Mouse (Mus musculus): ENCODE results near the gene Olfr750.

Gene Olfr750

DNA sequence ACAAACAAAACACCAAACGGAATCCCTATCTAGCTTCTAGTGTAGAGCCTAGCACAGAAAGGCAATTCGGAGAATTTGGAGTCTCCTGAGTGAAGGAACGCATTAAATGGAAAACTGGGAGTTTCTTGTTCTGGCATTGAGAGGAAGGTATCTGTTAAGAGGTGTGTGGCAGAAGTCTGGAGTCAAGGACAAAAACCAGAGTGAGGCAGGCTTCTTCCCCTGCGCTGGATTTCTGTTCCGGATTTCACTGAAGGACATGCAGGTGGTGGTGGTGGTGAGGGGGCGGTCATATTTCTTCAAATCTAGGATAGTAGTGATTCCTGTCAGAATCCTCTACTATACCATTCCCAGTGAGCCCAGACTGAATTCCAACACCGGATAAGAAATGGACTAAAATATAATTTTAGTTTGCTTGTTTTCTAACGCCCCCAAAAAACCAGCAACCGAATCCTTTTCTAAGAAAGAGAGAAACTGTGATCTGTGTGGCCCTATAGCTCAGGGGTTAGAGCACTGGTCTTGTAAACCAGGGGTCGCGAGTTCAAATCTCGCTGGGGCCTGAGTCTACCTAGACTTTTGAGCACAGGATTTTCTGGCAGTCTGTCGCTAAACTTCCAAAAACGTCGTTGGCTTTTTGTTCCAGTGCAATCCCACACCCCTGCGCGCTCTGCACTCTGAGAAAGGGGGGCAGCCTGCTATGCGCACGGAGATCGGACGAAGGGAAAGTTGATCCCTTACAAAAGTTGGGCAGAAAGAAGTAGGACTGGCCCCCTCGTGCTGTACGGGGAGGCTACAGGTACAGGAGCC is 14.1 kb upstream of the Olfr750 start:
- DNase-seq (ENCODE audit: low read depth): no peak

DNA sequence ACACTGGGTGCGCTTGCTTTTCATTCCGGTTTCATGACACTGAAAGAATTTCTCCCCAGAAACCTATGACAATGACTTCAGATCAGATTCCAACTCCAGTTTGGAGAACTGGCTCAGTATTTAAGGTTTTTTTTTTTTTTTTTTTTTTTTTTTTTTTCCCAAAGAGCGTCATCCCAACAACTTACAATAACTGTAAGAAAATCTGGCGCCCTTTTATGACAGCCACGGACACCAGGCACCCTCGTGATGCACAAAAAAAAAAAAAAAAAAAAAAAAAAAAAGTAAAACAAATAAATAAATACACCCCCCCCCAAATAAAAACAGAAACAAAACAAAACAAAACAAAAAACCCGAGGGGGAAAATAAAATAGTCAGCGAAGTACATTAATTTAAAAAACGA is 13.5 kb upstream of the Olfr750 start:
- DNase-seq (ENCODE audit: low read depth): no peak

DNA sequence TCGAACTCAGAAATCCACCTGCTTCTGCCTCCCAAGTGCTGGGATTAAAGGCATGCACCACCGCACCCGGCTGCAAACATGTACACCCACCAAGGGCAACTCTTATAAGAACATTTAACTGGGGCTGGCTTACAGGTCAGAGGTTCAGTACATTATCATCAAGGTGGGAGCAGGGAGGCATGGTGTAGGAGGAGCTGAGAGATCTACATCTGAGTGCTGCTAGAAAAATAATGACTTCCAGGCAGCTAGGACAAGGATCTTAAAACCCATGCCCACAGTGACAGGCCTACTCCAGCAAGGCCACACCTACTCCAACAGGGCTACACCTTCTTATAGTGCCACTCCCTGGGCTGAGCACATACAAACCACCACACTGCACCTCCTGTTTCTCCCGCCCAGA is 11.7 kb upstream of the Olfr750 start:
- DNase-seq (ENCODE audit: low read depth): no peak

DNA sequence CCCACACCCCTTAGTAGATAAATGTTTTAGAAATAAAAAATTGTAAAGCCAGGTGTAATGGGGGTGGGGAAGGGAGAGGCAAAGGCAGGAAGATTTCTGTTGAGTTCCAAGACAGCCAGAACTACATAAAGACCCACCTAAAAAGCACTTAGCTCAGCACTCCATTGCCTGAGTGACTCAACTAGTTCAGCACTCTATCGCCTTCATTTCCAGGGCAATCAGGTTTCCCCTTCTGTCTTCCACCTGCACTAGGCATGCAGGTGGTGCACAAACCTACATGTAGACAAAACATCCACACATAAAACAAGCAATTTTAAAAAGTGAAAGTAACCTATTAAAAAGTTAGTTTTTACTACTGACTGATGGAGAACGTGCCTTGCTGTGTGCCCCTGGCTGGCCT is 10.9 kb upstream of the Olfr750 start:
- no peak for DNase-seq (ENCODE audit: low read depth)

DNA sequence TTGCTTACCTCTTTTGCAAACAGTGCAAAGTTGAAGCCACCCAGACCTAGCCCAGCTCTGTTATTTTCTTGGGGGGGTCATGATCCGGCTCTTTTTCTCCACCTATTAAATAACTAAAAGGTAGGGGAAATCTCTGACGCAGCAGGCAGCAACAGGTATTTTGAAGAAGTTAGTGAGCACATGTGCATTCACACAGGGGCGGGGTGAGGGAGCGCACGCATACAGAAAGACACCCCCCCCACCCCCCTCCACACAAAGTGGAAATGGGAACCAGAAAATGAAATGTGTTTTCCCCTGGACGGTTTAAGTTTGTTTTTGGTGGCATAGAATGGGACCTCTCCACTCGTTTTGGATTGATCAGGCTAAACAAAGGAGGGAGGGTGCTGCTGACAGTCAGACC is 9.6 kb upstream of the Olfr750 start:
- DNase-seq (ENCODE audit: low read depth): no peak

DNA sequence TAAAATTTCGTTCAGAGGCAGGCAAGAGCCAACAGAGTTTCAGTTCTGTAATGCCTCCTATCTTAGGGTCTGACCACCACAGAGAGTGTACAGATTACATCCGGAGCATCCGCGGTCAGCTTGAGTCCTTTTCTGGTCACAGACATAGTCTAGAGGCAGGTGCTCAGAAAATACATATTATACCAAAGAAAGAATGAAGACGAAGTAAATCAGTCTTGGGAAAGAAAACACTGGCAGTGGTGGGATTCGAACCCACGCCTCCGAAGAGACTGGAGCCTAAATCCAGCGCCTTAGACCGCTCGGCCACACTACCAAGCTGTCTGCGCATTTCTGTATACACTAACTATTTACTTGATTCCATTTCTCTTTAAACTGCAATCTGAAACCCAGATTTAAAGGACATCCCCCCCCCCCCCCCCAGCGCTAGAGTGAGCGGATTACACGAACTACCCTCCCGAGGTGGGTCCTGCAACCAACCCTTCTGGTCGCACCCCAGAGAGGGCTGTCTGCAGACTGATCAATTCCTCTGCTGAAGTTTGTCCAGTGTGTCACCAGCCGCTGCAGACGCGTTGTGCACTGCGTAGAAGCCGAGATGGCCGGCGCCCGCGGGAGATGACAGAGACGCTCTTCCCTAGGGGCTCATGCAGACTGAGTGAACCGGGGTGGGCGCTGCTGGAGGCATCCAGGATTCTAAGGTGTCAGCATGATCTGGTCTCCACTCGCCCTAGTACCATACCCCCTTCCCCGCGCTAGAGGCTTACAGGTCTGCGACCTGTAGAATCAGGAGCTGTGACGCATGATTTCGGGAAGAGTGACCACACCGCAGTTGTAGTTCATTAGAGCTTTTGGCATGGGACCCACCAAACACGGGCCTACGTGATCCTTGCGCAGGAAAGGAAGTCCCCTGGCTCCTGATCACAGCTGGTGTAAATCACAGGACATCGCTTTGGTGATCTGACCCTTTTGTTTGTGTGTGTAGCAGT is 8.7 kb upstream of the Olfr750 start:
- no peak for DNase-seq (ENCODE audit: low read depth)

DNA sequence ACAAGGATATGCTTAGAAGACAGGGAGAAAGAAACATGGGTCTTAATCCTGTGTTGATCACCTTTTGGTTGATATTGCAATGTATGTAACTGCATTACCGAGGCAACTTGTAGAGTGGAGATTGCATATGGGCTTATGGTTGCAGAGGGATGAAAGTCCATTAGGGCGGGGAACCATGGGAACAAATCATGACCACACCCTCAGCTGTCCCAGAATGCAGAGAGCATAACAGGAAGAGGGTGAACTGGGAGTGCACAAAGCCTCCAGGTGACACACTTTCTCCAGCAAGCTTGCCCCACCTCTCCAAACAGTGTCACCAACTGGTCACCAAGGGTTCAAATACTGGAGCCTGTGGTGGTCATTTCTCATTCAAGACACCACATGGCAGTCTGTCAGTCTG is 6.8 kb upstream of the Olfr750 start:
- DNase-seq (ENCODE audit: low read depth): no peak

DNA sequence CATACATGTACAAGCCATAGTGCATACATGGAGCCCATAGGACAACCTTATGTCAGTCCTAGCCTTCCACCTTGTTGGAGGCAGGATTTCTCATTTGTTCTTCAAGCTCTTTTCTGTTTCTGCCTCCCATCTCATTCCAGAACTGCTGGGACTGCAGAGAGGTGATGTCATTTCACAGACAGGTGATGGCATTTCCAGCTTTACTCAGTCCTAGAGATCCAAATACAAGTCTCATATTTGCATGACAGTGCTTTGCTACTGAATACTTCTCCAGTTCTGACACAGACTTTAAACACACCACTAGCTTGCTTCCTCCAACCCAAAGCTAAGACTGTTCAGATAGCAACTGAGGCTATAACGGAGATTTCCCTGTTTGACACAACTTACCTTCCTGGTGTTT is 4.9 kb upstream of the Olfr750 start:
- no peak for DNase-seq (ENCODE audit: low read depth)

DNA sequence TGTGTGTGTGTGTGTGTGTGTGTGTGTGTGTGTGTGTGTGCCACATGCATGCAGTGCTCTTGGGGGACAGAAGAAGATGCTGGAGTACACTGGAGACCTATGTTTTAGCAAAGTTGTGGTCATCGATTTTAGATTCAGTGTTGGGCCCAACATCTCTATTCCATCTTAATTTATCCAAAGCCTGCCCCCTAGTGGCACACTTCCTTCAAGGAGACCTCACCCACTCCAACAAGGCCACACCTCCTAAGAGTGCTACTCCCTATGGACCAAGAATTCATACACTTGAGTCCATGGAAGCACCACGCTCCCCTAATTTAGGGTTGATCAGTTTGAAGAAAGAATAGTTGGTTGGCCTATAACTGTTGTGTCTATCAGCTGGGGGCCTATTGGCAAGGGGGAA is 4.6 kb downstream of the Olfr750 start:
- no peak for DNase-seq (ENCODE audit: low read depth)

DNA sequence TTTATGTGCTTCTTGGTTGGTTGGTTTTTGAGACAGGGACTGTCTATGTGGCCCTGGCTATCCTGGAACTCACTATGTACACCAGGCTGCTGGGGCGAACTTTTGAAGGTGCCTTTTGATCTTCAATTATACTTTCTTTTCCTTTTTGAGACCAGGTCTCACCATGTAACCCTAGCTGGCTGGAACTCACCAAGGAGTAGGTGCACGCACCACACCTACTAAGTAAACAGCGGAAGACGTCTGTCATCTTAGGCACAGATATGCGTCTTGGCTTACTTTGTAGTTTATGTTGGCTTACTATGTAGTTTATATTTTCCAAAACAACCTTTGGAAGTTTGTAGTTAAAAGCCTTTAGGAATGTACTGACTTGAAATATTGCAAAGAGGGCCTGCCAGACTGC is 5.3 kb downstream of the Olfr750 start:
- DNase-seq (ENCODE audit: low read depth): no peak

DNA sequence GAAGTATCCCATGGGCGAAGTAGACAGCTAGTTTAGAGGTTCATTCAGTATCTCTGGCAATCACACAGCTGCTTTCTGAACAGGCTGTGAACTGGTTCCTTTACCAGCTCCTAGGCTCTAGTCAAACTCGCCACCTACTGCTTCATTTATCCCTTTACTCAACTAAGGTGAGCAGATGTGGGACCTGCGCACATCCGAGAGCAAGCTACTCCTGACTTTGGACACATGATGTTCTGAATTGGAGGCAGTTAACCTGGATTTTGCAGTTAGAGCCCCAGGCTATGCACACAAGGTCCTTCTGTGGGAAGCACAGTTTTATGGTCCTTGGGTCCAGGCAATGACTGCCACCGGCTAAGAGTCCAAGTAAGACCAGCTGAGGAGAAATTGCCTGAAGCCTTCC is 13.5 kb downstream of the Olfr750 start:
- no peak for DNase-seq (ENCODE audit: low read depth)

DNA sequence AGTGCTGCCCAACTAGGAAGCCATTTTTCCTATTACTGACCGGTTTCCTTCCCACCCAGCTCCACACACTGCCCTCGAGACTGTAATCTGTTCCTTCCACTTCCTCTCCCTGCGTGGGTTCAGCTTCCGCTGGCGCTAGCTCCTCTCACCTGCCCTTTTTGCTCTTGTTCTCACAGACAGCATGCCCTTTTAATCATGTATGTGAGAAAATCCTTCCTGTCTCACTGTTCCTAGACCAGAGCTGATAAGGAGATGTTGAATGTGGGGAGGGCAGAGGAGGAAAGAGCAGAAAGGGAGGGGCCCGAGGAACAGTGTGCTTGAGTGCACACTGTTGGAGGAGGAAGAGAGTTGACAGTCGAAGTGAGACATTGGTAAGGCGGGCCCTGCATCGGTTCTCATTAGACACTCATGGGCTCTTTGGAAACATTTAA is 16.8 kb downstream of the Olfr750 start, which contains the start of gene Rnase12:
Gene Rnase12, minus strand, starts transcription at position 261 of the 431 bp plus-strand sequence.
- no peak for DNase-seq (ENCODE audit: low read depth)

DNA sequence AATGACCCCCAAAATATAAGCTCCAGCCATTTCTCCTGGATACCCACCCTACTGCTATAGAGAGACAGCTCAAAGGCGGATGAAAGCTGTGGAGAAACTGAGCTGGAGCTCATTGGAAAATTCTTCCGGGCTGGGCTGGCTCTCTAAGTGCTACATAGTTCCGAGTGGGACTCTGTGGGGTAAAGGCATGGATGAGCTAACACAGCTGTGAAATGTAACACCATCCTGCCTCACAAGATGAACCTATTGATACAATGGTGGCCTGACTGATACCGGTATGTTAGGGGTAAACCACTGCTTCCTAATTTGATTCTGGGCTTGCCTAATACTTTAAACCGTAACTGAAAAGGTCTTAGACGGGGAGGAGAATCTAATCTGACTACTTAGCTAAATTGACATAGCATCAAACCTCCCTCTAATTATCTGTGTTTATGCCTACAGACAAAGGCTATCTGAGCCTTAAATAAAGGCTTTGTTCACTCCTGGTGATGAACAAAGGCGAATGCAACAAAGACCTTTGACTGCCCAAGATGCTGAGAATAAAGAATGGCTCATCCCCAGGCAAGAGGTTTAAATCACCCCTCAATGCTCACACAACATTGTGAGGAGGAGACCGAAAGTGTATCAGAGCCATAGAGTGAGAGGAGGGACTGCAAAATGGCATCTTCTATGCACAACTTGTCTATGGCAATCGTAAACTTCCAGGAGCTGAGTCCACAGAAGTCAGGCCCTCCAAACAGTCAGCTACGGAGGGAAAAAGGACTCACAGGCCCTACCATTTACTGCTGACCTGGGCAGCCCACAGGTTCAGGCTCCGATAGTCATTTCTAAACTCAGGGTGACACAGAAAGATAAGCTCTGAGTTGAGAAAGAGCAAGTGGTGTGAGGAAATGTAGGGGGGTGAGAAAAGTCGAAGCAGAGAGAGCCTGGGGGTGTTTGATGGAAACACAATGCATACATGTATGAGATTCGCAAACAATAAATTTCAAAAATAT is 19.7 kb downstream of the Olfr750 start:
- DNase-seq (ENCODE audit: low read depth): no peak

DNA sequence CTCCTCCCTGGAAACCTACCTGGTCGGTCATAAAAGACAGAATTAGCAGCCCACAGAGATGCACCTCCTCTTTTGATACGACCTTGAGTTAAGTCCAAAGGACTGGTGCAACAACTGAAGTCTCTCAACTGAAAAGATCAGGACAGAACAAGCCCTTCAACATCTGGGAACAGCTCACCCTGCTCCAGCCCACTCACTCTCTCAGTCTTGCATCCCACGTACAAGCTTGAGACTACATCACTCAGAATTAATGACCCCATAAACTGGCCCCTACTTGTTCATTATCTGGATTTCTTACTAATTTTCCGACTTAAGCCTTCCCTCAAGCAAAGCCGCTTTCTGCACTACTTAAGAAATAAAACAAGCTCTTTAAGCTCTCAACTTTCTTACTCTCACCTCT is 21.1 kb downstream of the Olfr750 start:
- DNase-seq (ENCODE audit: low read depth): no peak

DNA sequence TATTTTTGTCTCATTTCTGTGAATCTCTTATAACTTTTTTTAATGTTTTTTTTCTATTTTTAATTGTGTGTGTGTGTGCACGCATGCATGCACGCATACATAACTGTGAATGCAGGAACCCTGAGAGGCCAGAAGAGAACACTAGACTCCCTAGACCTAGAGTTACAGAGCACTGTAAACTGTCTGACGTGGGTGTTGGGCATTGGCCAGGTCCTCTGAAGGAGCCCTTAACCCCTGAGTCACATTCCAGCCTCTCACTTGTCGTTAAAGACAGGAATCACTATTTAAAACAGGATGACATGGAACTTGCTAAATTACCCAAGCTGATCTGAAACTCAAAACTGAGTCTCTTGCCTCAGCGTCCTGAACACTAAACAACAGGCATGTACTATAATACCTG is 22.3 kb downstream of the Olfr750 start:
- DNase-seq (ENCODE audit: low read depth): no peak

DNA sequence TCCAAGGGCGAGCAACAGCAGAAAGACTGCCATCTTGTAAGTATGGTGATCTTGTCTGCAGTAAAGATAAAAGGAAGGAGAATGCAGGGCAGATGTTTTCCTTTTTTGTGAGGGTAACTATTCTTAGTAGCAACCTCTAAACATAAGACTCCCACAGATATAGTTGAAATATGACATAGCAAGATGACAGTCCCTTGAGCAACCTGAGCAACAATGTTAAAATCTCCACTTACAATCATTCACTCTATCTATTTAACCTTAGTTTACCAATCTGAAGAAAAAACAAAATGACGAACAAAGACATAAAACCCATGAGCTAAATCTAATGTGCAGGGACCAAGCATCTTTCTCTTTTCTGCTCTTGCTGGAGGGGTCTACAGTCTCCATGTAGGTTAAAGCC is 24.2 kb downstream of the Olfr750 start, which contains the start of gene Rnase11:
Gene Rnase11, minus strand, starts transcription at position 101 of the 400 bp plus-strand sequence.
- DNase-seq (ENCODE audit: low read depth): no peak

DNA sequence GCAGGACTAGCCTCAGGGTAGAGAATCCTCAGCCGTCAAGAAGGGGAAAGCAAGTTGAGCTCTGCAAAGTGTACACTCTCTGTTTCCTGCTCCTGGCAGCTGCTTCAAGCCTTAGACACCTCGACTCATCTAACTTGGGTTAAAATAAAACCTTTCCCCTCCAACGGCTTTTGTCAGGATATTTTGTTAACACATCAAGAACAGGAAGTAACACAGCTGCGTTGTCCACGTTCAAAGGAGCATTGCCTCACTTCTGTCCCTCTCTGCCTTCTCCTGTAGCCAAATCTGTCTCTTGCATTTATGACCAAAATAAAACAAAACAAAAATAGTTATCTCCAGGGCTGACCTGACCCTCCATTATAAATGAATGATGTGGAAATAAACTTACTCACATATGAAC is 26.4 kb downstream of the Olfr750 start:
- DNase-seq (ENCODE audit: low read depth): no peak

DNA sequence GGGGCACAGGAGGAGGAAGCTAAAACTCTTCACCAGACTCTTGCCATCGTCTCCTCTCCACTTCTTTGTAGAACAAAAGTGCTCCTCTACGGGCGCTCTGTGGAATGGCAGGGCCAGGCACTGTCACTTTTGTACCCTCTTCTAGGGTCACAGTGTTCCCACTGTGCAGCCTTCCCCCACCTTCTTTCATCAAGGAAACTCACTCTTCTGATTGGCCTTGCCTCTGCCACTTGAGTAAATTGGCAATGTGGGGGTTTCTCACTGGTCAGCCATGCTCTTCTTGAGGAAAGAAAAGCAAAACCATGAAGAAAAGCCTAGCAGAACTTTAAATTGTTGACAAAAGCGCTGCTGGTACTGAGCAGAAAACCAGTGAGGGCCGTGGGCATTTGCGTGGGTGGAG is 32.5 kb downstream of the Olfr750 start, which contains the start of gene Rnase9:
Gene Rnase9, minus strand, starts transcription at position 101 of the 400 bp plus-strand sequence.
- DNase-seq (ENCODE audit: low read depth): no peak

DNA sequence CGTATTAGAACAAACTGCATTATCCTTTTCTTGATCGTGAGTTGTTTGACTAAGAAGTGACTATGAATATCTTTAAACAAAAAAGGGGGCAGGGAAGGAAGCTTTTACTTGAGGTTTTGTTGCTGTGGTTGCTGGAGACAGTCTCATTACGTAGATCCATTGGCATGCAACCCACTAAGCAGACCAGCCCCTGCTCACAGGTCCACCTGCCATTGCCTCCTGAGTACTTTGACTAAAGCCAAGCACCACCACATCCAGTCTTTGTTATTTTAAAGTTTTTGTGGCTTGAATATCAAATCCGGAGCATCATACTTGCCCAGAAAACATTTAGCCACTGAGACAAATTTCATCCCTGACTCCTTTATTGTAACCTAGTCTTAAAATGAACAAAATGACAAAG is 38.0 kb downstream of the Olfr750 start:
- no peak for DNase-seq (ENCODE audit: low read depth)

DNA sequence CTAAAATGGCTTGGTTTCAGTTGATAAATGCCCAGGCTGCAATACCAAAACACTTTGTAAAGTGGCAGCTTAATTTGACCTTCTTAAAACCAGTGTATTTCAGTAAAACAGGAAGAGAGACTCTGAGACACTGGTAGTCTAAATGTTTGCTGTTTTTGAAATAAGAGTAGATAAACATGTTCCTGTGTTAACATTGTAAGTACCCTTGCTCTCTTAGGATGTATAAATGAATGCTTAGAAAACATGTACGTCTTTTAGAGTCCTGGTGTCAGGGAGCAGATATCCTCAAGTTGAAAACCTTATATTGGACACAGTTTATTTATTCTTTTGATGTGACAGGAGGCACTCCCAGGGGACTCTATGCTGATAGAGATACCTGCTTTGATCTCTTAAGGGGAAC is 39.0 kb downstream of the Olfr750 start:
- DNase-seq (ENCODE audit: low read depth): no peak

DNA sequence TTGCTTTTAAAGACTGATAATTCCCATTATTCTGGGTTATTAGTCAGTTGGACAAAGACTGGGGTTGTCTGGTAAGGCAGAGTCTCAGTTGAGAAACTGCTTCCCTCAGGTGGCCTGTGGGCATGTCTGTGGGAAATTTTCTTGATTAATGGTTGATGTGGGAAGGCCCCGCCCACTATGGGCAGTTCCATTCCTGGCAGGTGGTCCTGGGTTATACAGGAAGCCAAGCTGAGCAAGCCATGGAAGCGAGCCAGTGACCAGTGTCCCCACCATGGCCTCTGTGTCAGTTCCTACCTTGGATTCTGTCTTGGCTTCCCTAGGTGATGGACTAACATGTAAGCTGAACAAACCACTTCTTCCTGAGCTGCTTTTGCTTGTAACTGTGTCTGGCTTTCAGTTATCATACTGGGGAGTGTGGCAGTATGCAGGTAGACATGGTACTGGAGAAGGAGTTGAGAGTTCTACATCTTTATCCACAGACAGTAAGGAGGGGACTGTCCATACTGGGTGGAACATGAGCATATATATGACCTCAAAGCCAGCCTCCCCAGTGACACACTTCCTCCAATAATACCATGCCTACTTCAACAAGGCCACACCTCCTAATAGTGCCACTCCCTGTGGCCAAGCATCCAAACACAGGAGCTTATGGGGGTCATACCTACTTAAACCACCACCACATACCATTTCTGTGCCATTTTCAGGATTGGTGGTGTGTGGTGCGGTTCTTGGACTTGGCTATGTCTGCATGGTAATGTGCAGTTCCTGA is 46.7 kb downstream of the Olfr750 start:
- no peak for DNase-seq (ENCODE audit: low read depth)

All from c-Kit-positive CD71-negative TER-119-negative erythroid progenitor cells, embryonic 14.5 days (primary cell).